Mouse (Mus musculus): Measurements from ENCODE around the gene Ddx49. TPM values are rescaled to one million over a fixed set of nuclear protein-coding genes. Genes with fewer than 3 reads are reported as not detected.

The Ddx49 gene
- polyA plus RNA-seq (2014; fragmentation: Nextera tagmentation; extraction: Ambion mirVana), result 41.8 and 42.5 TPM in 2 replicates

- Histone ChIP-seq H3K4me1 (replicated peaks; ENCODE audit: control insufficient read depth, insufficient read depth, low read length) (peaks cover 13% of the 10 kb centered on the region), H3K36me3 (replicated peaks; ENCODE audit: control insufficient read depth, insufficient read depth) (peaks cover 53% of the 10 kb centered on the region), H3K27ac (peak within 1 kb of the TSS; percentile 72), H3K27me3 (ENCODE audit: control insufficient read depth, insufficient read depth, low read length) (no peaks in the 10 kb centered on the region), H3K9me3 (ENCODE audit: control insufficient read depth, low read length) (no peaks in the 10 kb centered on the region), H3K4me3 (replicated peaks; ENCODE audit: low read length) (peak within 1 kb of the TSS; percentile 75), H3K9ac (peak within 1 kb of the TSS; percentile 78), H3K4me2 (replicated peaks) (peak within 1 kb of the TSS; percentile 85)
- under 1% methylated on average over 40 of the region's 40 CpGs for WGBS
- DNase-seq (ENCODE audit: low spot score), result peak; percentile 98
- peak; percentile 92 for ATAC-seq (ENCODE audit: low FRiP score)
Measured at GRCm38 (mm10) chr8:70302358-70302890, at the start of gene Ddx49, which contains the start of gene Cope. Ddx49 (minus strand) TSS chr8:70302489. Cope (plus strand) TSS chr8:70302518.

GRCm38 (mm10) chr8:70352000-70352384 lies 49.7 kb upstream of the Ddx49 start:
- peak overlapping the region; percentile 97 for H3K4me3 ChIP-seq (replicated peaks; ENCODE audit: low read length)
- no peak for DNase-seq (ENCODE audit: low spot score)
- 32% methylated on average over 3 of the region's 3 CpGs for WGBS
- peaks cover 30% of the 10 kb centered on the region for H3K4me1 ChIP-seq (replicated peaks; ENCODE audit: control insufficient read depth, insufficient read depth, low read length)
- H3K36me3 ChIP-seq (replicated peaks; ENCODE audit: control insufficient read depth, insufficient read depth), result peaks cover 11% of the 10 kb centered on the region; the same call in 1 of the 2 replicates
- H3K27ac ChIP-seq, result no peak overlapping the region
- H3K9me3 ChIP-seq (ENCODE audit: control insufficient read depth, low read length), result no peaks in the 10 kb centered on the region
- H3K27me3 ChIP-seq (ENCODE audit: control insufficient read depth, insufficient read depth, low read length), result no peaks in the 10 kb centered on the region
- no peak for ATAC-seq (ENCODE audit: low FRiP score)
- peak overlapping the region; percentile 99 for H3K4me2 ChIP-seq (replicated peaks)
- H3K9ac ChIP-seq, result peak overlapping the region; percentile 98

GRCm38 (mm10) chr8:70351035-70351999 lies 49.0 kb upstream of the Ddx49 start:
- DNase-seq (ENCODE audit: low spot score) (no peak), ATAC-seq (ENCODE audit: low FRiP score) (no peak)
- no peaks in the 10 kb centered on the region for H3K27me3 ChIP-seq (ENCODE audit: control insufficient read depth, insufficient read depth, low read length)
- H3K9me3 ChIP-seq (ENCODE audit: control insufficient read depth, low read length), result no peaks in the 10 kb centered on the region
- H3K9ac ChIP-seq, result peak overlapping the region; percentile 98
- H3K4me3 ChIP-seq (replicated peaks; ENCODE audit: low read length), result peak overlapping the region; percentile 97
- 57% methylated on average over 15 of the region's 15 CpGs for WGBS
- H3K36me3 ChIP-seq (replicated peaks; ENCODE audit: control insufficient read depth, insufficient read depth), result peaks cover 11% of the 10 kb centered on the region; the same call in 1 of the 2 replicates
- no peak overlapping the region for H3K27ac ChIP-seq
- H3K4me2 ChIP-seq (replicated peaks), result peak overlapping the region; percentile 99
- peaks cover 30% of the 10 kb centered on the region for H3K4me1 ChIP-seq (replicated peaks; ENCODE audit: control insufficient read depth, insufficient read depth, low read length)

GRCm38 (mm10) chr8:70347860-70348420 lies 45.7 kb upstream of the Ddx49 start:
- ATAC-seq (ENCODE audit: low FRiP score), result no peak
- H3K27me3 ChIP-seq (ENCODE audit: control insufficient read depth, insufficient read depth, low read length), result no peaks in the 10 kb centered on the region
- no peak overlapping the region for H3K4me3 ChIP-seq (replicated peaks; ENCODE audit: low read length)
- H3K4me2 ChIP-seq (replicated peaks), result no peak overlapping the region
- H3K9me3 ChIP-seq (ENCODE audit: control insufficient read depth, low read length), result no peaks in the 10 kb centered on the region
- H3K27ac ChIP-seq, result no peak overlapping the region
- H3K36me3 ChIP-seq (replicated peaks; ENCODE audit: control insufficient read depth, insufficient read depth), result peaks cover 18% of the 10 kb centered on the region
- no peak overlapping the region for H3K9ac ChIP-seq
- WGBS, result 86% methylated on average over 1 of the region's 1 CpGs
- DNase-seq (ENCODE audit: low spot score), result peak; percentile 17
- peaks cover 22% of the 10 kb centered on the region for H3K4me1 ChIP-seq (replicated peaks; ENCODE audit: control insufficient read depth, insufficient read depth, low read length)

- no peak for DNase-seq (ENCODE audit: low spot score)
- Histone ChIP-seq H3K4me1 (replicated peaks; ENCODE audit: control insufficient read depth, insufficient read depth, low read length) (peaks cover 22% of the 10 kb centered on the region), H3K4me3 (replicated peaks; ENCODE audit: low read length) (no peak overlapping the region), H3K27ac (no peak overlapping the region), H3K9ac (no peak overlapping the region), H3K27me3 (ENCODE audit: control insufficient read depth, insufficient read depth, low read length) (no peaks in the 10 kb centered on the region), H3K4me2 (replicated peaks) (no peak overlapping the region), H3K9me3 (ENCODE audit: control insufficient read depth, low read length) (no peaks in the 10 kb centered on the region), H3K36me3 (replicated peaks; ENCODE audit: control insufficient read depth, insufficient read depth) (peaks cover 23% of the 10 kb centered on the region)
- 89% methylated on average over 4 of the region's 4 CpGs for WGBS
- no peak for ATAC-seq (ENCODE audit: low FRiP score)
Measured at GRCm38 (mm10) chr8:70347443-70347842, 45.2 kb upstream of the Ddx49 start.

GRCm38 (mm10) chr8:70344279-70344678 lies 42.0 kb upstream of the Ddx49 start:
- no peaks in the 10 kb centered on the region for H3K27me3 ChIP-seq (ENCODE audit: control insufficient read depth, insufficient read depth, low read length)
- DNase-seq (ENCODE audit: low spot score) (no peak), ATAC-seq (ENCODE audit: low FRiP score) (no peak)
- WGBS, result 79% methylated on average over 2 of the region's 2 CpGs
- peaks cover 51% of the 10 kb centered on the region for H3K36me3 ChIP-seq (replicated peaks; ENCODE audit: control insufficient read depth, insufficient read depth)
- no peaks in the 10 kb centered on the region; the same call in 1 of the 2 replicates for H3K4me1 ChIP-seq (replicated peaks; ENCODE audit: control insufficient read depth, insufficient read depth, low read length)
- no peak overlapping the region for H3K4me2 ChIP-seq (replicated peaks)
- no peaks in the 10 kb centered on the region for H3K9me3 ChIP-seq (ENCODE audit: control insufficient read depth, low read length)
- H3K27ac ChIP-seq, result no peak overlapping the region
- H3K4me3 ChIP-seq (replicated peaks; ENCODE audit: low read length), result no peak overlapping the region
- no peak overlapping the region; the same call in 1 of the 2 replicates for H3K9ac ChIP-seq

GRCm38 (mm10) chr8:70343696-70344095 lies 41.4 kb upstream of the Ddx49 start:
- peaks cover 51% of the 10 kb centered on the region for H3K36me3 ChIP-seq (replicated peaks; ENCODE audit: control insufficient read depth, insufficient read depth)
- no peak overlapping the region for H3K27ac ChIP-seq
- no peak overlapping the region for H3K4me2 ChIP-seq (replicated peaks)
- no peak overlapping the region for H3K4me3 ChIP-seq (replicated peaks; ENCODE audit: low read length)
- WGBS, result 62% methylated on average over 6 of the region's 6 CpGs
- no peaks in the 10 kb centered on the region; the same call in 1 of the 2 replicates for H3K4me1 ChIP-seq (replicated peaks; ENCODE audit: control insufficient read depth, insufficient read depth, low read length)
- H3K27me3 ChIP-seq (ENCODE audit: control insufficient read depth, insufficient read depth, low read length), result no peaks in the 10 kb centered on the region
- no peak overlapping the region for H3K9ac ChIP-seq
- ATAC-seq (ENCODE audit: low FRiP score), result peak; percentile 55; the same call in 1 of the 2 replicates
- H3K9me3 ChIP-seq (ENCODE audit: control insufficient read depth, low read length), result no peaks in the 10 kb centered on the region
- DNase-seq (ENCODE audit: low spot score), result peak; percentile 64

GRCm38 (mm10) chr8:70343076-70343475 lies 40.8 kb upstream of the Ddx49 start:
- Histone ChIP-seq H3K4me3 (replicated peaks; ENCODE audit: low read length) (no peak overlapping the region), H3K9me3 (ENCODE audit: control insufficient read depth, low read length) (no peaks in the 10 kb centered on the region), H3K36me3 (replicated peaks; ENCODE audit: control insufficient read depth, insufficient read depth) (peaks cover 56% of the 10 kb centered on the region), H3K4me2 (replicated peaks) (no peak overlapping the region), H3K4me1 (replicated peaks; ENCODE audit: control insufficient read depth, insufficient read depth, low read length) (no peaks in the 10 kb centered on the region; the same call in 1 of the 2 replicates), H3K27me3 (ENCODE audit: control insufficient read depth, insufficient read depth, low read length) (no peaks in the 10 kb centered on the region), H3K27ac (no peak overlapping the region), H3K9ac (no peak overlapping the region)
- DNase-seq (ENCODE audit: low spot score) (no peak), ATAC-seq (ENCODE audit: low FRiP score) (no peak)
- 82% methylated on average over 7 of the region's 7 CpGs for WGBS

- 93% methylated on average over 14 of the region's 14 CpGs for WGBS
- no peak overlapping the region for H3K4me3 ChIP-seq (replicated peaks; ENCODE audit: low read length)
- no peaks in the 10 kb centered on the region for H3K9me3 ChIP-seq (ENCODE audit: control insufficient read depth, low read length)
- H3K9ac ChIP-seq, result no peak overlapping the region
- no peaks in the 10 kb centered on the region for H3K4me1 ChIP-seq (replicated peaks; ENCODE audit: control insufficient read depth, insufficient read depth, low read length)
- H3K36me3 ChIP-seq (replicated peaks; ENCODE audit: control insufficient read depth, insufficient read depth), result peaks cover 67% of the 10 kb centered on the region
- ATAC-seq (ENCODE audit: low FRiP score) (no peak), DNase-seq (ENCODE audit: low spot score) (no peak)
- no peak overlapping the region for H3K27ac ChIP-seq
- H3K4me2 ChIP-seq (replicated peaks), result no peak overlapping the region
- no peaks in the 10 kb centered on the region for H3K27me3 ChIP-seq (ENCODE audit: control insufficient read depth, insufficient read depth, low read length)
Measured at GRCm38 (mm10) chr8:70342007-70342406, 39.7 kb upstream of the Ddx49 start.

All from hindbrain, embryonic 14.5 days (tissue).